Mouse (Mus musculus) cortical plate, adult 2 months (tissue): ENCODE measurements at regions not wholly inside any gene's neighbourhood (a gene's known extent, or its start where the extent isn't known, plus 50 kb on each side); places are given as distances from the start of the nearest gene placed in this dataset.

Source experiments
- H3K27ac ChIP-seq: fragments of 200-500 bp; 2 replicates; pipeline ENCODE4 v1.5.1; 2012; ENCODE audit warnings: low read length, control low read depth, inconsistent platforms; ENCODE audit not compliant: insufficient read depth
- H3K4me1 ChIP-seq: fragments of 200-500 bp; 2 replicates; pipeline ENCODE4 v1.6.1; 2011; ENCODE audit warnings: low read length; ENCODE audit not compliant: control insufficient read depth, insufficient read depth
- H3K4me3 ChIP-seq: fragments of 200-500 bp; 2 replicates; pipeline ENCODE4 v1.5.1; 2011; ENCODE audit warnings: mild to moderate bottlenecking, low read length, control low read depth; ENCODE audit not compliant: insufficient read depth
- CTCF ChIP-seq: fragments of 200-500 bp; IDR thresholded peaks from 2 replicates; pipeline ENCODE4 v1.5.1; 2011; ENCODE audit warnings: mild to moderate bottlenecking, control low read depth, low read length; ENCODE audit not compliant: insufficient read depth; ENCODE audit errors: extremely low read depth
- POLR2A ChIP-seq: fragments of 200-500 bp; IDR thresholded peaks from 2 replicates; pipeline ENCODE4 v1.6.1; 2011; ENCODE audit warnings: mild to moderate bottlenecking, low read length, control low read depth; ENCODE audit not compliant: insufficient read depth; ENCODE audit errors: extremely low read depth

- H3K27ac ChIP-seq = no peak overlapping the region
- H3K4me1 ChIP-seq = no peaks in the 10 kb centered on the region
- TF ChIP-seq POLR2A (no peak), CTCF (no peak)
- no peak overlapping the region for H3K4me3 ChIP-seq
Observed at GRCm38 (mm10) chr8:89365430-89365829, 321.5 kb upstream of the Sall1 start.

- Histone ChIP-seq H3K4me1 (no peaks in the 10 kb centered on the region), H3K27ac (no peak overlapping the region), H3K4me3 (no peak overlapping the region)
Observed at GRCm38 (mm10) chr8:89358411-89358810, 314.4 kb upstream of the Sall1 start.

GRCm38 (mm10) chr8:89345547-89345946, 301.6 kb upstream of the Sall1 start:
- H3K4me3 ChIP-seq = no peak overlapping the region
- H3K4me1 ChIP-seq = no peaks in the 10 kb centered on the region
- no peak overlapping the region for H3K27ac ChIP-seq
- TF ChIP-seq POLR2A (no peak), CTCF (no peak)

More at GRCm38 (mm10) chr8:89358411-89358810, 314.4 kb upstream of the Sall1 start:
- TF ChIP-seq POLR2A (no peak), CTCF (no peak)

- no peak overlapping the region for H3K4me3 ChIP-seq
- H3K27ac ChIP-seq = no peak overlapping the region
- no peak for TF ChIP-seq CTCF
- no peak for TF ChIP-seq POLR2A
- H3K4me1 ChIP-seq = no peaks in the 10 kb centered on the region
Observed at GRCm38 (mm10) chr8:89341686-89342085, 297.7 kb upstream of the Sall1 start.

- TF ChIP-seq CTCF (no peak), POLR2A (no peak)
- Histone ChIP-seq H3K27ac (no peak overlapping the region), H3K4me3 (no peak overlapping the region), H3K4me1 (no peaks in the 10 kb centered on the region)
Observed at GRCm38 (mm10) chr8:89335416-89335815, 291.5 kb upstream of the Sall1 start.

- TF ChIP-seq CTCF (no peak), POLR2A (no peak)
- no peak overlapping the region for H3K27ac ChIP-seq
- H3K4me1 ChIP-seq = no peaks in the 10 kb centered on the region
- no peak overlapping the region for H3K4me3 ChIP-seq
Observed at GRCm38 (mm10) chr8:89325751-89326351, 281.9 kb upstream of the Sall1 start.

- Histone ChIP-seq H3K4me1 (no peaks in the 10 kb centered on the region), H3K4me3 (no peak overlapping the region), H3K27ac (no peak overlapping the region)
- TF ChIP-seq CTCF = no peak
- TF ChIP-seq POLR2A = no peak
Observed at GRCm38 (mm10) chr8:89325248-89325645, 281.3 kb upstream of the Sall1 start.

- H3K4me1 ChIP-seq = no peaks in the 10 kb centered on the region
- H3K27ac ChIP-seq = no peak overlapping the region
- TF ChIP-seq CTCF (no peak), POLR2A (no peak)
- no peak overlapping the region for H3K4me3 ChIP-seq
Observed at GRCm38 (mm10) chr8:89324462-89325247, 280.7 kb upstream of the Sall1 start.

GRCm38 (mm10) chr8:89317514-89318289, 273.7 kb upstream of the Sall1 start:
- Histone ChIP-seq H3K27ac (no peak overlapping the region), H3K4me3 (no peak overlapping the region), H3K4me1 (no peaks in the 10 kb centered on the region)
- TF ChIP-seq CTCF (no peak), POLR2A (no peak)
